ENCODE assay signal across 26 mouse cellular contexts in the genomic region with DNA sequence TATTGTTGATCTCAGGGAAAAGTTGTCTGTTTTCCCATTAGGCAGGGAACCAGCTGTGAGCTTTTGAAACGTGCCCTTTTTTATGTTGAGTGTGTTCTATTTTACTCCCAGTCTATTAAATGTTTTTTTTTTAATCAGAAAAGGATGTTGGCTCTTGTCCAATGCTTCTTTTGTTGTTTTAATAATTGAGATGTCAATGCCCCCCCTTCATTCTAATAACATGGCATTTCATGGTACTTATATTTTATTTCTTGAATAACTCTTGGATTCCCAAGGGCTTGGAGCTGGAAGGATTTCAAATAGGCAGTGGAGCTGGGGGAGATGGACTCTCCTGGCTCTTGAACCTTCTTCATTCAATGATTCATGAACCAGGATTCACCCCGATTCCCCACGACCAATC. TPM values are rescaled to one million over a fixed set of nuclear protein-coding genes. Genes with fewer than 3 reads are reported as not detected.
DNase-seq lines count a peak whose midpoint lies in the region; ATAC-seq and TF ChIP-seq lines count a peak whose summit lies in the region.
"Had no signal": no experiment of that assay in that cellular context is flagged by ENCODE, and none has a peak within 500 bp of the region (broad histone marks: within the 10 kb centered on the region; RNA-seq: fewer than 3 reads in every experiment).

No protein-coding gene starts in this region.

- no peaks in the 10 kb centered on the region for H3K9me3 ChIP-seq in hindbrain, embryonic 13.5 days
- no peaks in the 10 kb centered on the region for H3K9me3 ChIP-seq in hindbrain, embryonic 14.5 days (ENCODE audit: control insufficient read depth, low read length)
- no peaks in the 10 kb centered on the region for H3K9me3 ChIP-seq in stomach, embryonic 15.5 days
- no peaks in the 10 kb centered on the region for H3K9me3 ChIP-seq in stomach, postnatal 0 days (ENCODE audit: control insufficient read depth, low read length)
- no peaks in the 10 kb centered on the region for H3K9me3 ChIP-seq in limb, embryonic 14.5 days (ENCODE audit: control insufficient read depth, low read length)
- H3K9me3 ChIP-seq: heart, embryonic 10.5 days; hindbrain, embryonic 12.5 days; megakaryocyte, embryonic 14.5 days had no signal

- no peak overlapping the region for H3K4me2 ChIP-seq in hindbrain, embryonic 13.5 days
- no peak overlapping the region for H3K4me2 ChIP-seq in hindbrain, embryonic 14.5 days (replicated peaks)
- no peak overlapping the region for H3K4me2 ChIP-seq in stomach, embryonic 15.5 days
- no peak overlapping the region for H3K4me2 ChIP-seq in stomach, postnatal 0 days (replicated peaks; ENCODE audit: low read depth)
- H3K4me2 ChIP-seq in limb, embryonic 14.5 days (replicated peaks; ENCODE audit: low read depth, low read length, severe bottlenecking), result no peak overlapping the region
- H3K4me2 ChIP-seq: hindbrain, embryonic 12.5 days had no signal

- 0 out of 2 replicates have a peak overlapping the region, but pooled peaks have one; percentile 13 for H3K27ac ChIP-seq in hindbrain, embryonic 13.5 days
- H3K27ac ChIP-seq in hindbrain, embryonic 14.5 days, result no peak overlapping the region
- H3K27ac ChIP-seq in stomach, embryonic 15.5 days, result peak overlapping the region; percentile 92; the same call in 1 of the 2 replicates
- H3K27ac ChIP-seq in stomach, postnatal 0 days (replicated peaks), result no peak overlapping the region
- peak overlapping the region; percentile 48; the same call in 1 of the 2 replicates for H3K27ac ChIP-seq in limb, embryonic 14.5 days (replicated peaks; ENCODE audit: low read depth, low read length)
- H3K27ac ChIP-seq: gastrocnemius, adult 2 months; heart, embryonic 10.5 days; hindbrain, embryonic 12.5 days had no signal

- no peak for TF ChIP-seq POLR2A in limb, embryonic 14.5 days (IDR thresholded peaks at IDR 0.05; ENCODE audit: borderline replicate concordance, extremely low read depth, insufficient read depth, insufficient read length)

- no peaks in the 10 kb centered on the region for H3K36me3 ChIP-seq in hindbrain, embryonic 13.5 days
- no peaks in the 10 kb centered on the region for H3K36me3 ChIP-seq in hindbrain, embryonic 14.5 days (replicated peaks; ENCODE audit: control insufficient read depth, insufficient read depth)
- no peaks in the 10 kb centered on the region for H3K36me3 ChIP-seq in stomach, embryonic 15.5 days
- H3K36me3 ChIP-seq in stomach, postnatal 0 days (ENCODE audit: control insufficient read depth, insufficient read depth, low read length), result no peaks in the 10 kb centered on the region
- no peaks in the 10 kb centered on the region for H3K36me3 ChIP-seq in limb, embryonic 14.5 days (ENCODE audit: control insufficient read depth, insufficient read depth, low read length)
- H3K36me3 ChIP-seq: heart, embryonic 10.5 days; hindbrain, embryonic 12.5 days had no signal

- H3K27me3 ChIP-seq in hindbrain, embryonic 13.5 days, result no peaks in the 10 kb centered on the region
- H3K27me3 ChIP-seq in hindbrain, embryonic 14.5 days (ENCODE audit: control insufficient read depth, insufficient read depth, low read length), result no peaks in the 10 kb centered on the region
- no peaks in the 10 kb centered on the region for H3K27me3 ChIP-seq in stomach, embryonic 15.5 days (replicated peaks)
- H3K27me3 ChIP-seq in stomach, postnatal 0 days (ENCODE audit: control insufficient read depth, insufficient read depth, low read length), result no peaks in the 10 kb centered on the region
- no peaks in the 10 kb centered on the region for H3K27me3 ChIP-seq in limb, embryonic 14.5 days (ENCODE audit: control insufficient read depth, insufficient read depth, low read length)
- H3K27me3 ChIP-seq: hindbrain, embryonic 12.5 days had no signal

- DNase-seq in hindbrain, embryonic 14.5 days (ENCODE audit: low spot score), result no peak
- DNase-seq in stomach, postnatal 0 days (ENCODE audit: low spot score), result no peak
- peak; percentile 60 for DNase-seq in limb, embryonic 14.5 days (ENCODE audit: low spot score)
- DNase-seq in frontal cortex, adult 2 months (ENCODE audit: extremely low spot score in 1 of 2, low spot score in 1 of 2), result no peak
- no peak for DNase-seq in layer of hippocampus, postnatal 14 days (ENCODE audit: low spot score in 2 of 2)
- DNase-seq: cerebellum, adult 8-10 months; right cerebral cortex, postnatal 14 days; spleen, adult 18-20 months had no signal

- no peak for TF ChIP-seq CTCF in stomach, postnatal 0 days (IDR thresholded peaks at IDR 0.05; ENCODE audit: low read depth)

- H3K4me1 ChIP-seq in hindbrain, embryonic 13.5 days (replicated peaks), result peaks cover 18% of the 10 kb centered on the region
- H3K4me1 ChIP-seq in hindbrain, embryonic 14.5 days (replicated peaks; ENCODE audit: control insufficient read depth, insufficient read depth, low read length), result 0 out of 2 replicates have a peak, but pooled peaks cover 8% of the 10 kb centered on the region
- peaks cover 13% of the 10 kb centered on the region for H3K4me1 ChIP-seq in stomach, embryonic 15.5 days
- peaks cover 3% of the 10 kb centered on the region; the same call in 1 of the 2 replicates for H3K4me1 ChIP-seq in stomach, postnatal 0 days (replicated peaks; ENCODE audit: control insufficient read depth, insufficient read depth)
- peaks cover 42% of the 10 kb centered on the region for H3K4me1 ChIP-seq in limb, embryonic 14.5 days (ENCODE audit: control insufficient read depth, insufficient read depth, low read length)
- H3K4me1 ChIP-seq: megakaryocyte, embryonic 14.5 days had no signal

- no peak for ATAC-seq in hindbrain, embryonic 13.5 days (ENCODE audit: low FRiP score)
- no peak for ATAC-seq in hindbrain, embryonic 14.5 days (ENCODE audit: low FRiP score)
- no peak for ATAC-seq in stomach, embryonic 15.5 days (ENCODE audit: insufficient read depth, low FRiP score, low read depth)
- ATAC-seq in stomach, postnatal 0 days (ENCODE audit: low FRiP score, low TSS enrichment), result no peak
- no peak for ATAC-seq in limb, embryonic 14.5 days (ENCODE audit: low FRiP score, low read depth)
- ATAC-seq: intestine, embryonic 16.5 days had no signal

- WGBS in hindbrain, embryonic 13.5 days, result 46% methylated on average over 3 of the region's 3 CpGs
- WGBS in hindbrain, embryonic 14.5 days, result 54% methylated on average over 3 of the region's 3 CpGs
- WGBS in stomach, embryonic 15.5 days, result 72% methylated on average over 3 of the region's 3 CpGs
- WGBS in stomach, postnatal 0 days, result 54% methylated on average over 3 of the region's 3 CpGs
- WGBS in limb, embryonic 14.5 days, result 52% methylated on average over 3 of the region's 3 CpGs

- H3K9ac ChIP-seq in hindbrain, embryonic 13.5 days, result no peak overlapping the region
- H3K9ac ChIP-seq in hindbrain, embryonic 14.5 days, result no peak overlapping the region
- H3K9ac ChIP-seq in stomach, embryonic 15.5 days, result no peak overlapping the region
- H3K9ac ChIP-seq in stomach, postnatal 0 days (ENCODE audit: low read length), result no peak overlapping the region
- H3K9ac ChIP-seq in limb, embryonic 14.5 days (ENCODE audit: low read depth, low read length, severe bottlenecking), result no peak overlapping the region
- H3K9ac ChIP-seq: hindbrain, embryonic 12.5 days had no signal

- no peak overlapping the region for H3K4me3 ChIP-seq in hindbrain, embryonic 13.5 days
- H3K4me3 ChIP-seq in hindbrain, embryonic 14.5 days (replicated peaks; ENCODE audit: low read length), result no peak overlapping the region
- no peak overlapping the region for H3K4me3 ChIP-seq in stomach, embryonic 15.5 days (replicated peaks)
- H3K4me3 ChIP-seq in stomach, postnatal 0 days (ENCODE audit: low read depth, low read length), result no peak overlapping the region
- H3K4me3 ChIP-seq in limb, embryonic 14.5 days (replicated peaks; ENCODE audit: low read length), result no peak overlapping the region
- H3K4me3 ChIP-seq: gastrocnemius, adult 2 months; heart, embryonic 10.5 days; hindbrain, embryonic 12.5 days; megakaryocyte, embryonic 14.5 days had no signal

- no peak for TF ChIP-seq EP300 in stomach, postnatal 0 days (optimal IDR thresholded peaks at IDR 0.05)

RNA-seq across cellular contexts. Expression of gene Prss38, which starts 9.4 kb away (rescaled TPM):
- not detected in 2 replicates for polyA plus RNA-seq in hindbrain, embryonic 13.5 days (2015; fragmentation: Nextera tagmentation; extraction: Ambion mirVana)
- polyA plus RNA-seq in hindbrain, embryonic 14.5 days (2014; fragmentation: Nextera tagmentation; extraction: Ambion mirVana), result not detected in 2 replicates
- polyA plus RNA-seq in stomach, embryonic 15.5 days (2015; fragmentation: Nextera tagmentation; extraction: Ambion mirVana), result 0.10 TPM in 1 of 2 replicates, not detected in the other
- 0.07 TPM in 1 of 2 replicates, not detected in the other for polyA plus RNA-seq in stomach, postnatal 0 days (2015; fragmentation: Nextera tagmentation; extraction: Ambion mirVana)
- 0.13 and 0.33 TPM in 2 replicates for polyA plus RNA-seq in limb, embryonic 14.5 days (2012; rRNA removed)
- not detected in 2 replicates for polyA plus RNA-seq in limb, embryonic 14.5 days (2014; fragmentation: Nextera tagmentation; extraction: Ambion mirVana)
- polyA plus RNA-seq in frontal cortex, adult 2 months (2012; rRNA removed), result 0.11 and 0.12 TPM in 2 replicates
- total RNA-seq in layer of hippocampus, postnatal 14 days (2021), result under 1 TPM in 1 of 2 experiments, not detected in 1; 0.25 TPM
- total RNA-seq: adrenal gland, adult 2 months; gastrocnemius, adult 2 months; layer of hippocampus, postnatal 25 days; left cerebral cortex, postnatal 10 days; liver, adult 2 months had no signal
- polyA plus RNA-seq: adrenal gland, adult 2 months; C2C12; gonadal fat pad, adult 2 months; heart, embryonic 10.5 days; heart, postnatal 0 days; hindbrain, embryonic 12.5 days; intestine, embryonic 16.5 days; kidney, embryonic 14.5 days; liver, adult 2 months; lung, adult 2 months; neural tube, embryonic 14.5 days; thymus, postnatal 0 days had no signal

RNA-seq across cellular contexts. Expression of gene Wnt9a, which starts 59.3 kb away (rescaled TPM):
- 3.6 and 5.0 TPM in 2 replicates for polyA plus RNA-seq in hindbrain, embryonic 13.5 days (2015; fragmentation: Nextera tagmentation; extraction: Ambion mirVana)
- 2.1 TPM in 2 replicates for polyA plus RNA-seq in hindbrain, embryonic 14.5 days (2014; fragmentation: Nextera tagmentation; extraction: Ambion mirVana)
- 4.9 and 5.3 TPM in 2 replicates for polyA plus RNA-seq in stomach, embryonic 15.5 days (2015; fragmentation: Nextera tagmentation; extraction: Ambion mirVana)
- 2.3 and 2.8 TPM in 2 replicates for polyA plus RNA-seq in stomach, postnatal 0 days (2015; fragmentation: Nextera tagmentation; extraction: Ambion mirVana)
- polyA plus RNA-seq in limb, embryonic 14.5 days (2012; rRNA removed), result 11.8 and 15.0 TPM in 2 replicates
- polyA plus RNA-seq in limb, embryonic 14.5 days (2014; fragmentation: Nextera tagmentation; extraction: Ambion mirVana), result 6.2 and 6.8 TPM in 2 replicates
- polyA plus RNA-seq in frontal cortex, adult 2 months (2012; rRNA removed), result 9.4 and 12.2 TPM in 2 replicates
- 1 to 10 TPM; 3.7 to 4.1 TPM for total RNA-seq in layer of hippocampus, postnatal 14 days (2021)

Comparison
In these comparisons a context has a peak if more than half of its experiments do, and no peak if none do; other contexts are left out.
1. H3K27ac ChIP-seq: peak in hindbrain, embryonic 13.5 days (single experiment), stomach, embryonic 15.5 days (single experiment) and limb, embryonic 14.5 days (single experiment); none in hindbrain, embryonic 14.5 days (single experiment) and stomach, postnatal 0 days (single experiment).